Mouse (Mus musculus) CD4-positive naive resting alpha-beta T cell, adult 76 days (primary cell): ENCODE measurements around the gene Pramel5. TPM values are rescaled to one million over a fixed set of nuclear protein-coding genes. Genes with fewer than 3 reads are reported as not detected.

Experiments
- total RNA-seq: library from RNA; stranded (reverse); gene quantifications from one replicate; pipeline ENCODE4 v1.2.4, GENCODE M21; 2023

Gene Pramel5
- not detected for total RNA-seq

DNA sequence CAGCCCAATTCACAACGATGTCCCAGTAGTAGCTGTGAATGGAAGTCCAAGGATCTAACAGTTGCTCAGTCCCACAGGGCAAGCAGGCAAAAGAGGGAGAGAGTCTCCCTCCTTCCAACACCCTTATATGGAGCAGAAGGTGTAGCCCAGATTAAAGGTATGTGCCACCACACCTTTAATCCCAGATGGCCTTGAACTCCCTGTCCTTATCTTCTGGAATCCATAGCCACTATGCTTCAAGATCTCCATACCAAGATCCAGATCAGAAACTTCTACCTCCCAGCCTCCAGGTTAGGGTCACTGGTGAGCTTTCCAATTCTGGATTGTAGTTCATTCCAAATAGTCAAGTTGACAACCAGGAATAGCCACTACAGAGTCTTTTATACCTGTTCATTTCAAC is at the start of gene Pramel5:
Pramel5 (minus strand) TSS at position 101 of the 400 bp plus-strand sequence.

DNA sequence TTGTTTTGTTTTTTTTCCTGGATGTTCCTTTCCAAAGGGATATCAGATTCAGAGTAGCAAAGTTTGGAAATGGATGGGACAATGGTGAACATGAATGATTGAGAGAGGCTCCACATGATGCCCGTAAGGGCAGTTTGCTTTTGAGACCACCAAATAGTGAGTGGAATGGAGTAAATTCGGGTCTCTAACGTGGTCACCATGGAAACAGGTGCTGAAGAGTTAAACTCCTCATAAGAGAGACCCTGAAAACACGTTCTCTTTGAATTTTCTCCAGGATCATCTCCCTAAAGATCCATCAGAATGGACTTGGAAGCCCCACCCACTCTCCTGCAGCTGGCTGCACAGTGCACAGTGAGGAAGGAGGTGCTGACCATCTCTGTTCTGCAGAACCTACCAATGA is 49.7 kb upstream of the Pramel5 start, which contains the start of gene Gm13128:
Gm13128 (plus strand) TSS at position 301 of the 400 bp plus-strand sequence.

Other genes with a start within 250 kb of the Pramel5 start
- gene Pramel4, start 221.4 kb downstream of the Pramel5 start, total RNA-seq: not detected
- gene Gm13102, start 174.0 kb downstream of the Pramel5 start, total RNA-seq: not detected
- gene Oog3, start 117.8 kb downstream of the Pramel5 start, total RNA-seq: not detected
- not detected for gene Oog2, start 89.8 kb downstream of the Pramel5 start, total RNA-seq
- gene C87977, start 67.2 kb downstream of the Pramel5 start, total RNA-seq: not detected
- not detected for gene Gm13128, start 49.8 kb upstream of the Pramel5 start, total RNA-seq
- not detected for gene Gm13119, start 77.5 kb upstream of the Pramel5 start, total RNA-seq
- gene Pramef20, start 97.4 kb upstream of the Pramel5 start, total RNA-seq: not detected
- not detected for gene Pramef12, start 128.0 kb upstream of the Pramel5 start, total RNA-seq
- gene 1700012P22Rik, start 158.3 kb upstream of the Pramel5 start, total RNA-seq: not detected
- gene Gm9944, start 172.8 kb upstream of the Pramel5 start, total RNA-seq: not detected
- not detected for gene Aadacl3, start 183.3 kb upstream of the Pramel5 start, total RNA-seq
- gene 9430007A20Rik, start 239.3 kb upstream of the Pramel5 start, total RNA-seq: not detected